Mouse (Mus musculus): ENCODE data around the gene Chrd.

Gene Chrd

DNA sequence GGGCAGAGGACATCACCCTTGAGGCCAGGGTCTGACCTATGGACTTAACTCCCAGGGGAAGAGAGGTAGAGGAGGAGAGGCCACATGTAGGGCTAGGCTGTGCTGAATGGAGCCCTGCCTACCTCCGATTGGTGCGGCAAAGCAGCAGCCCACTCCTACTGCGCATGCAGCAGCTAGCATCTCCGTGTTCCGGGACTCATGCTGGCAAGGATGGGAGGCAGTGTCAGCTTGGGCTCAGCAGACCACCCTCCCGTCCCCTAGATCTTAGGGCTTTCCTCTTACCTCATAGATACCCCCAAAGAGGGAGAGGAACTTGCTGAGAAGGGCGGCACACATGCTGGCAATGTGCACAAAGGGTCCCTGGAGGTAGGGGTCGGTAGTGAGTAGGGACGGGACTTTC lies 20.7 kb upstream of the Chrd start:
- no peak for DNase-seq

DNA sequence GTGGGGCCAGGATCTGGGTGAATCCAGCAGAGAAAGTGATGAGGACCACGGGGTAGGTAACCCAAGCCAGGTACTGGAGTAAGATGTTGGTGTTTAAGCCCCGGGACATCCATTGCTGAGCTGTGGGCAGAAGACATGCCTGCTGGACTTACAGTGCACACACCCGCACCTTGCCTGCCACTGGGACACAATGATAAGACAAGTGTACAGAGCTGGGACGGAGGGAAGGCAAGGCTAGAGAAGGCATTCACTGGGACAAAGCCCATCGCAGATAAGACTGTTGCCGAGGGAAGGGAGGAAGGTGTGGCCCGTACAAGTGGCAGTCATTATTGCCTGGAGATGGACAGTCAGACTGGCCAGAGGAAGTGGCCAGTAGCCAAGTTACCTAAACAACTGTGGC lies 20.0 kb upstream of the Chrd start:
- no peak for DNase-seq

DNA sequence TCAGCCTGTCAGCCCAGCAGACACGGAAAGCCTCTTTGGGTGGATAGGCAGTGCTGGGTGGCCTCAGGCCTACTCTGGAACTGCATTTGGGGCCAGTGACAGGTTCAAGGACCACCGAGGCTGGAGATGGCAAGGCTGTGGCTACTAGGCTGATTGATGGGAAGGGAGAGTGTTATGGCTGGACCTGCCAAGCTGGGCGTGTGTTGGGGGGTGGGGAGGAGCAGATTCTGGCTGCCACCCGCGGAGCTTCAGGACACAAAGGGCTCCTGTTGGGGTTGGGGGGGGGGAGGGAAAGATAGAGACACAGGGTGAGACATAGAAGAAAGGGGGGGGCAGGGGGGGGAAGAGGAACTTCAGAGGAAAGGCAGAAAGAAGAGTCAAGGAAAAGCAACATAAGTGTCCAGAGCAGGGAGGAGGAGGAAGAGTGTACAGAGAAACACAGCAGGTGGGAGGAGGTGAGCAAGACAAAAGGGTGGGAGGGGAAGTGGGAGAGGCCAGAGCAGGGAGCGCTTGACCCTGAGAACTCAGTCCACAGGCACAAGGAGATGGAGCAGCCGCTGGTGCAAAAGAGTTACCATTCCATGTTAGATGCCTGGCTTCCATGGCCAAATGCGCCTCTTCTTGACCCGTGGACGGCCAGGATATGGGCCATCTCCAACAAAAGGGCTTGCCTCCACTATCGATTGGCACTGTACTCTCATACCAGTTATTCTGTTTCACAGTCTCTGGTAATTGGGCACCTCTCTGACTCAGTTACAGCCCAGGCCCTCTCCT lies 18.4 kb upstream of the Chrd start:
- DNase-seq: no peak

DNA sequence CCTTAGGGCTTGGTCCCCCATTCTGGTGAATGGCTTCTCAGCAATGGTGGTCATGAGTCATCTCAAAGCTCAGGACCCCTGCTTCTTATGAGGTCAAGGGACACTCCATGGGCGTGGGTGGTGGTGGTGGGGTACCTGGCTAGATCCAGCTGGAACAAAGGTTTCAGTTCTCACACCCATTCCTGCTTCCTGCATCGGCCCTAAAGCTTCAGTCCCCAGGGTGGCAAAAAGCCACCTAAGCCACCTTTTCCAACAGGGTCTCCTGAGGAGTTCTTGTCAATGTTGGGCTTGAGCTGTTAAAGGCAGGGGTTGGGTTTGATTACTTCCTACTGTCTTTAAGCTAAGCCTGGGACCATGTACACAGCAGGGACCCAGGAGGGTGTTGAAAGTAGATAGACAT lies 17.8 kb upstream of the Chrd start:
- DNase-seq: no peak

DNA sequence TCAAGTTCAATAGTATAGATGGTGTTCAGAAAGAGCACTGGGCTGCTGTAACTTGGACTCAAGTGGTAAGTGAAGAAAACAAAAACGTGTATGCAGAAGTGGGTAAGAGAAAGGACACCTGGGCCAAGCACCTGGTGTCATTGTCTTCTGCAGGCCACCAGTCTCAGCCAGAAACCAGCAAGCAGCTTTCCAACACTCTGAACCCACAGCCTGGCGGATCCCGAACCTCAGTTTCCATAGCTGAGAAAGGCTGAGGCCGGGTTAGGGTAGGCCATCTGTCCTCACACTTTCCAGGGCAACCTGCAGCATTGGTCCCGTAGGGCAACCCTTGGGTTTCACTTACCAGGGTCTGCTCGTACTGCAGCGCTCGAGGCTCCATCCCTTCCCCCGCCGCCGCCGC lies 17.4 kb upstream of the Chrd start:
- no peak for DNase-seq

DNA sequence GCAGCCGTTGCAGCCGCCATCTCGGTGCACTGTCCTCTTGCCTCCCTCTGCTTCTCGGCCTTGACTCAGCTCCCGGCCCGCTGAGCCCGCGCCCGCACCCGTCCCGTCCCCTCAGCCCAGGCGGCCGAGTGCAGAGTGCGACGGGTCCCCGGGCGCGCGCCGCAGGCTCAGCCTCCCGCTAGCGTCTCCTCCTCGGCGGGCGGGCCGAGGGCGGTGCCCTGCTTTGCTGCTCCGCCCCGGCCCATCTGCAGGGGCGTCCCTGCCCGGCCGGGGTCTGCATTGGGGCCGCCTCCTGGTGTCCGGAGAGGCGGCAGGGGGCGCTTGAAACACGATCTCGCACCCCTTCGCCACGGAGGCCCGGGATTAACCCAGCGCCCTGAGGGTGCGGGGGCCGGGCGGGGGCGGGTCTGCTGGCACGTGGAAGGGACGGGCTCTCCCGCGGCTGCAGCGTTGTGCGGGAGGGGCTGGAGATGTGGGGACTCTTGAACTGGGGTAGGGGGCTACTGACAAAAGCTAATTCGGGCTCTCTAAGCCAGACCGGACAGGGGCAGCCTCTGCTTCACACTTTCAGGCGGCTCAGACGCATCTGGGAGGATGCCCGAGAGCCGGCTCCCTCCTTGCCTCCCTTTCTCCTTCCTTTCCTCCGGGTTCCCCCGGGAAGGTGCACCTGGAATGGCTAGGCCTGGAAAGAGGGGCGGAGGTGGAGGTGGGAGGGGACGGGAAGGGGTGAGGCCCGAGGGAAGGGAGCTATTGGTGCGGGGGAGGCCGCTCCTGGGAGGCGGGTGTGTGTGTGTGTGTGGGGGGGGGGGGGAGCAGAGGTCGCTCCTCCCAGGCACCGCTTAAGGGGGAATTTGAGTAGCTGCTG lies 16.7 kb upstream of the Chrd start:
- peak; percentile 89 for DNase-seq

DNA sequence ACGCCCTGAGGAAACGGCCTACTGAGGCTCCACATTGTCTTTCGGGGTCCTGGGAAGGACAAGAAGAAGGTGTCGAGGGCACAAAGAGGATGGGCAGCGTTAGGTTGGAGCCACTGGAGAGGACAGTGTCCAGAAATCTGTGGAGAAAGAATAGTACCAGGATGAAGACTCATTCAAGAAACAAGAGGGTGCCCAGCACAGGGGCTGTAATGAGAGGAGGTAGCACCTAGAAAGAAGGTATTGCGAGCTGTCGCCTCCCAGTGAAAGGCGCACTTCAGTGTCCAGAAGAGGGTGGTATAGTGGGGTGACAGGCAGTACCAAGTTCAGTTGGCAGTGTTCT lies 16.1 kb upstream of the Chrd start:
- no peak for DNase-seq

DNA sequence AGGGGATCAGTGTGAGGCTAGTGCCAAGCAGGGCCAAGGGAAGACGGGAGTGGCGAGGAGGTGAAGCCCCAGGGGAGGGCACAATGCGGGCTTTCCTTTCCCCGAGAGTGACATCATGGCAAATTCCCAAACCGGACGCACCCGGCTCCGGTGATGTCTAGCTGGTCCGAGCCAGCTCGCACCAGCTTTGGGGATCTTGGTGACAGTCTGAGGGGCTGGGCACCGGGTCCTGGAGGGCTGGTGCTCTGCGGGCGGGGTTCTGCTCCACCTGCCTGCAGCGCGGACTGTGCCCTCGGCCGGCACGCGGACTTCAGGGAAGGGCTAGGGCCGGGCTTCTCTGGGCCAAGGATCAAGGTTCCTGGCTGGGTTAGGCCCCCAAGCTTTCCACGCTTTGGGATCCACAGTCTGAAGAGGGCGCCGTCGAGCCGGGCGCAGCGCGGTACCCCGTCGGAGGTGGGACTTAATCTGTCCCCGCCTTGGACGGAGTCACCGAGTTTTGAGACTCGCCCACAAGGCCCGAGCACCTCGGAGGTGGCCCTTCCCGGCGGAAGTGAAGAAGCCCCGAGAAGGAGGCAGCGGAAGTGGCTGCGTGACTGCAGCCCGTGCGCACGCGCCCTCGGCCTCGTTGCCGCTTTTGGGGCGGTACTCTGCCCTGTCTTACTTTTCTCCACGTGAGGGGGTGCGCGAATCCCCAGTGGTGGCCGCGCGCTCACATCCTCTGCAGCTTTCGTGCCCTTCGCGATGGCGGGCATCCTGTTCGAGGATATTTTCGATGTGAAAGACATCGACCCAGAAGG lies 15.5 kb upstream of the Chrd start, which contains the start of the genes Polr2h and Clcn2:
Polr2h (plus strand) TSS at position 485 of the 797 bp plus-strand sequence.
Clcn2 (minus strand) TSS at position 566 of the 797 bp plus-strand sequence.
- peak; percentile 97 for DNase-seq

DNA sequence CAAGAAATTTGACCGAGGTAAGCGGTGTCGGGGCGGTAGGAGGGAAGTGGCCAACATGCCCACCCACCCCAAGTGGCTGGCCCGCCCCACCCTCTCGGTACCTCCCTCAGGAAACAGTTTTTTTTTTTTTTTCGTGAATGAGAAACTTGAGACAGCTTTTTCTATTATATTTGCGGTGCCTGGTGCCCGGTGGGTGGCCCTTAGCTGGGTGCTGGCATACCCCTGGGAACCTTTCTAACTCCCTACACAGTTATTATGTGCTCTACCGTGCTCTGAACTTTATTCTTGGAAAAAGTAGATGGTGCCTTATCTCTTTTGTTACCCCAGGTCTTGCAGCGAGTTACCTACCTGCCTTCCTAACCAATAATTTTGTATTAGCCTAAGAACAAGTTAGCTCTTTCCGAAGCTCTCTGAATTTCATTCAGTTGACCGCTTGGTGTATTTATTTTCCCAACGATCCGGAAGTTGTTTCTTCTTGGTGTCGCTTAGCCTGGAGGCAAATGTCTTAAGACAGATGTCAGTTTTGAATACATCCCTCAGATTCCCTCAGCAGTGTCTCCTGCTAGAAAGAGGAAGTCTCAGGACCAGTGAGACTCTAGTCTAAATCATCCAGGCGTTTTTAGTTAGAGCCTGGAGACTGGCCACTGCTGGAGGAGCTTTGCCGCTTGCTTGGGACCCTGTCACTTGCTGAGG lies 14.8 kb upstream of the Chrd start:
- DNase-seq: no peak

DNA sequence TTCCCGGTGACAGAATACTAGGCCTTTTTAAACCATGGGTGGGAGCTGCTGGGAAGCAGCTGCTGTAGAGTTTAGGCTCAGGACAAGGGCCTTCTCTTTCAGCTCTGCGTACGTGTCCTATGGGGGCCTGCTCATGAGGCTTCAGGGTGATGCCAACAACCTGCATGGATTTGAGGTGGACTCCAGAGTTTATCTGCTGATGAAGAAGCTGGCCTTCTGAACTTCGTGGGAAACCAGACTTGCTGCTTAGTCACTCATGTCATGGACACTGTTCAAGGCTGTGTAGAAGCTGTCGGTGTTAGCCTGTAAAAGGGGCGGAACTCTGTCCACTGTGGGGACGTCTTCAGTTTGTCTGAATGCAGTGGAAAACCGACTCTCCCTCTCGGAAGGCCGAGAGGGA lies 11.1 kb upstream of the Chrd start:
- no peak for DNase-seq

DNA sequence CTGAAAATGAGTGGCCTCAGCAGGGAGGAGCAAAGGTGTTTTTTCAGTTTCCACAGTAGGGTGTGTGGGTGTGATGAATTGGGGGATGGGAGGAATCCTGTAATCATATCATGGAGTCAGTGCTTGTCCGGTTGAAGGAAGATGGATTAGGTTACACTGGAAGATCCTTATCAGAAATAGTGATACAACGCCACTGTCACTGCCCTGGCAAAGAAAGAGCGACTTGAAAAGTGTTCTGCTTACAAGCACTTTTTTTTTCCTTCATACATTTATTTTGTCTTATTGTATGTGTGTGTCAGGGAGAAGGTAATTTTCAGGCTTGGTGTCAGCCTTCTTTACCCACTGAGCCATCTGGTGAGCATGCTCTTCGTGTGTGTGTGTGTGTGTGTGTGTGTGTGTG lies 10.2 kb upstream of the Chrd start:
- DNase-seq: no peak

DNA sequence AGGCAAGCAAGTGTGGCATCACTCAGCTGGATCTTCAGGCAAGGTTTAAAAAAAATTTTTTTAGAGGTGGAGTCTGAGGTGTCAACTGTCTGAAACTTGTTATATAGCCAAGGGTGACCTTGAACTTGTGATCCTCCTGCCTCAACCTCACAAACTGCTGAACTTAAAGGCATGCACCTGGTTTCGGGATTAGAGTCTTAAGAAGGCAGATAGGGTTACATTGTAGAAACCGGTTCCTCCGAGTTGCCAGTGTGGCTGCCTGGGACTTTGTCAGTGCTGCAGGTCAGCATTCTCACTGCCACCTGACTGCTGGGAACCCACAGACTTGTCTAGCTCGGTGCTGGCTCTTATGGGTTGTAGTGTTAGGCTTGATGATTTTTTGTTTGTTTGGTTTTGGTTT lies 9.7 kb upstream of the Chrd start:
- no peak for DNase-seq

DNA sequence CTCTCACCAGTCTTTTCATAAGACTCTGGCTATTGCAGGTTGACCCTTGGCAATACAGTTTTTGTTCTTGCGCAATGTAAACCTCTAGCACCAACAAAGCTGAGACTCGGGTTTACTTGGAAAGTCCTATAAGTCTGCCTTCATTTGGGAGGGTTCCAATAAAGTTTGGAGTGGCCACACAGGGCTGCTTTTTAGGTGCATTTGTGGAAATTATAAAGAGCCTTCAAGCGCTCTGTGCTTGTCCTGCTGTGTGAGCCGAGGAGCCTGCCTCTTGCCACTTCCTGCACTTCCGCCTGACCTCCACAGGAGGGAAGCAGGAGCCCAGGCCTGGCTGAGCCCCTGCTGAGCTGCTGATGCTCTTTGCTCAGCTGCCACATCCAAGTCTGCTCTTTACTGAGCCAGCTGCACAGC lies 8.6 kb upstream of the Chrd start:
- DNase-seq: peak; percentile 29

DNA sequence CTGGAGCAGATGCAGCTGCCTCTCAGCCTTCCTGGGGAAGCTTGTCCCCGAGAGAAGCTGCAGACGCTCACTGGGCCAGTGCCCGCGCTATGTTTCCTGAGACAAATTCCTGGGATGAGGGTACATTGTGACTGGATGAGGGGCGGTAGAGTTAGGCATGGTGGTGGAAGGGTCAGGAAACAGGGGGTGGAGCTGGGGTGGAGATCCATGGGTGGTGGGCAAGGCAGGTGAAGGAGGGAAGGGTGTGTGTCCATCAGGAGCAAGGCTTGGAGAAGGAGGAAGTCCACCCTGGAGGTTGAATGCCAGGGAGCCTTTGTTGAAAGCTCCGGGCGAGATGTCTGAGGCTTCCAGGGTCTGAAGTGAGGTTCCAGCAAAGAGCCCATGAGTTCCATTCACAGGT lies 7.6 kb upstream of the Chrd start:
- no peak for DNase-seq

DNA sequence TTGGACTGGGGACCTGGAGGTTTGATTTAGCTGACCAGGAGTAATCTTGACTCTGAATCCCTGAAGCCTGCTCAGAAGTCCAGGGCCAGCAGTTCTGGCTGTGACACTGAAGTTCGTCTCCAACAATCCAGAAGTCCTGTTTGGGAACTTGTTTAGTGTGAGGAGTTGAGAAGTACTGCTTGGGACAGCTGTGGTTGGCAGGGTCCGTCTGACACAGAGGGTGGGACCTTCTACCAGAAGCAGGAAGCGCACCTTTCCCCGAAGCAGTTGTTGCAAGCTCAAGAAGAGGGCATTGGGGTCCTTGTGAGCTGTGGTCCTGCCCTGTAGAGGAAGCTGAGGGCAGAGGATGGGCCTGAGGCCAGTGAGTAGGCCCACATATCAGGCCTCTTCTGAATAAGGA lies 7.2 kb upstream of the Chrd start:
- DNase-seq: no peak

DNA sequence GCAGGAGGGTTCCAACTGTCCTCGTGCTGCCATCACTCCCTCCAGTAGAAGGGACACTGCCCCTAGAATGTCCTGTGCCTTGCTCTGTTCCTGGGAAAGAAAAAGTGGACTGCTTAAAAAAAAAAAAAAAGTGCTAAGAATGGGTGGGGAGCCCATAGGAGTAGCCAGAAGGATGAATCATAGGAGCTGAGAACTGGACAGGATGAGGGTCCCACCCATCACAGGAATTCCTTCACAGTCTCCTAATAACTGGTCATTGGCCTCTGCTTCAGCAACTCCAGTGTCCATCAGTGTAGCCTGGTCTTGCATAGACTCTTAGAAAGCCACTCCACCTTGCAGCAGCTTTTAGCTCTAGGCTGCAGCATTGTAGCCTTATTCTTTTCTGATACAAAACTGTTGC lies 6.5 kb upstream of the Chrd start:
- DNase-seq: no peak

DNA sequence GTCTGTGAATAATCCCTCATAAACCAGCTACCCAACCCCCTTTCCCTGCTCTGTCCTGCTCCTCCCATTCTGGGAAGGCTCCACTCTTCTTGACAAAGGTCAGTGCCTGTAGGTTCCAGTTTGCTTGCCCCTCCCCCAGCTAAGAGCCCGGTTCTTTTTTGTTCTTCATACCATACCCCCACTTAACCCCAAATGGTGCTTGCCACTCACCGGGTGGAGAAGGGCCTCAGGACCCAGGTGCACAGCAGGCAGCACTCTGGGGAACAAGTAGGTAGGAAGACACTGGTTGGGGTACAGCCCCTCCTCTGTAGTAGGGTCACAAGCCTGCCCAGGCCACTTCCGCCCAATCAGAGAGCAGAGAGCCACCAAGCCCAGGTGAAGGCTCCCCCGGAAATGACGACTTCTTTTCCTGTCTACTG lies 2.6 kb upstream of the Chrd start:
- no peak for DNase-seq

DNA sequence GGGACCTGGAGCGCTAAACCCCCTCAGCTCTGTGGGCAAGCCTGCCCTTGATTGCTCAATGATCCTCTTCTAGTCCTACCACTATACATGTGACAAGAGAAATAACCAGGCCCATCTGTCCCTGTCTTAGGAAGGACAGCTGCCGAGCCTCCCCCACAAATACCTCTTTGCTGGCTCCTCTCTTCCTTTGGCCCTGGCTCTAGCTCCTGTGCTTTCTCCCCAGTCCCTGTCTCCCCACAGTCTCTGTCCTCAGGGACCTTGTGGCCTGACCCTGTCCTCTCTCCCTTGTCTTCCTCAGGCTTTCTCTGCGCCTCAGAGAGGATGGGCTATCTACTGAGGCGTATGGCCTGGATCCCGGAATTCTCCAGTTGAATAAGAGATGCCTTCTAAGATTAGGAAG lies 1.2 kb upstream of the Chrd start:
- DNase-seq: peak; percentile 52

DNA sequence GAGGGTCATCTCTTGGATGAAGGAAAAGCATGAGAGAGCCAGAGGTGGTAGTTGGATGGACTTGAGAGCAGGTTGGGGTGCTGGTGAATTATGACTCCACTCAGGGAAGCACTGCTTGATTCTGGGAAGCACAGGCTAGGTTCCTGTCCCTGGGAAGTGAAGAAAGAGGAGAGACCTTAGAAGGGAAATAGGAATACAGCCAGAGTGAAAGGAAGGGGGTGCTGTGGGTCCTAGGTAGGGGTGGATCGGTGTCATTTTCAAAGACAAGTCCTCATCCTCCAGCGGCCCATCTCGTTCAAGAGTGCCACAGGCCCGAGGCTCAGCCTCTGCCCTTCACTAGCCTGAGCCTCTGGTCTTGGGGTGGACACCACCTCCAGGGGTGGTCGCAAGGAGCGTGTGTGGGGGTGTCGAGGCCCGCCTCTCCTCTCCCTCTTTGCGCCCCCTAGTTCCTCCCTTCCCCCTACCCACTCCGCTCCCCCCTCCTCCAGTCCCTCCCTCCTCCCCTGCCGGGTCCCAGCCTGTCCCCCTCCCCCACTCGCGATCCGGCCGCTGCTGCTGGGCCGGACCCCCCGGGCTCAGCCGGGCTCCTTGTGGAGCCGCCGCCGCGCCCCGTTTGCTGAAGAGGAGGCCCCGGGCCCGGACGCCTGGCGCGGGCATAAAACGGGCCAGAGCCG lies 539 bp upstream of the Chrd start:
- peak; percentile 23 for DNase-seq

DNA sequence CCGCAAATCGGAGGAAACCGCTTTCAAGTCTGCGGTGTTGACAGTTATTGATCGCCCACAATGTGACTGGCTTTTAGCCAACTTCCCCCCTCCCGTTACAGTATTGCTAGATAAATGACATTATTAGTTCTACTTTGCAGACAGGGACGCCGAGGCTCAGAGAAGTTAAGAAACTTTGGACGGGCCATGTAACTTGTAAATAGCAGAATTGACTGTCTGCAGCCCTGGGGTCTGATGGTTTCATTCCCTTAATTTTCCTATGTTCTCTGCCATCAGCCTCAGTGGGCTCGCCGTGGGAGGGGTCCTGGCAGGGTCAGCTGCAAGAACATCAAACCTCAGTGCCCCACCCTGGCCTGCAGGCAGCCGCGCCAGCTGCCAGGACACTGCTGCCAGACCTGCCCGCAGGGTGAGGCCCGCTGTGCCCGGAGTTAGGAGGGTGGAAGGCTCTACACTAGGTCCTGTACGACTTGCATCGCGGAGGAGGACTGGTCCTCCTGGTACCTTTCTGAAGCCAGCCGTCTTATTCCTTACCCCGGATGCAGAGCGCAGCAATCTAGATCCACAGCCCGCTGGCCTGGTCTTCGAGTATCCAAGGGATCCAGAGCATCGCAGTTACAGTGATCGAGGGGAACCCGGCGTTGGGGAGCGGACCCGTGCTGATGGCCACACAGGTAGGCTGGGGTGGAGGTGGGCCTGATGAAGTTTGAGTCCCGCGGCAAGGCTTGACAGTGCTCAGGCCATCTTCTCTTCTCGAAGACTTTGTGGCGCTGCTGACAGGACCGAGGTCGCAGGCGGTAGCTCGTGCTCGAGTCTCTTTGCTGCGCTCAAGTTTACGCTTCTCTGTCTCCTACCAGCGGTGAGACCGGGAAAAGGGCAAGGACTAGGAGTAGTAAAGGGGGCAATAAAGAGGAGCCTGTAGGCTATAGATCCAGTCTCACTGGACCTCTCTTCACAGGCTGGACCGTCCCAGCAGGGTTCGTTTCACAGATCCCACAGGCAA lies 1.1 kb downstream of the Chrd start, which contains the start of gene Thpo:
Thpo (minus strand) TSS at position 781 of the 1,000 bp plus-strand sequence.
- no peak for DNase-seq

DNA sequence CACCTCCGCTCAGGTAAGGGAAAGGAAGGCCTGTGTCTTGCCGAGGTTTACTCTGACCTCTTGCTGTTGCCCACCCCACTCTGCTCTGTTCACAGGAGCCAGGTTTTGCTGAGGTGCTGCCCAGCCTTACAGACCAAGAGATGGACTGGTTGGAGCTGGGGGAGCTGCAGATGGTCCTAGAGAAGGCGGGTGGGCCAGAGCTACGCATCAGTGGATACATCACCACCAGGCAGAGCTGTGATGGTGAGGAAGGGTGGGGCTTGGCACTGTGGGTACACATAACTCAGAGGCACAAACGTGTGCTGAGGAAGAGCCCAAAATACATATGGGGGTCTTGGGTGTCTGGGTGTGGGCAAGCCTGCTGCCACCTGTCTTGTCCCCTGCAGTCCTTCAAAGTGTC lies 2.7 kb downstream of the Chrd start:
- DNase-seq: no peak
